ENCODE assay signal across 13 mouse cellular contexts in the genomic region with DNA sequence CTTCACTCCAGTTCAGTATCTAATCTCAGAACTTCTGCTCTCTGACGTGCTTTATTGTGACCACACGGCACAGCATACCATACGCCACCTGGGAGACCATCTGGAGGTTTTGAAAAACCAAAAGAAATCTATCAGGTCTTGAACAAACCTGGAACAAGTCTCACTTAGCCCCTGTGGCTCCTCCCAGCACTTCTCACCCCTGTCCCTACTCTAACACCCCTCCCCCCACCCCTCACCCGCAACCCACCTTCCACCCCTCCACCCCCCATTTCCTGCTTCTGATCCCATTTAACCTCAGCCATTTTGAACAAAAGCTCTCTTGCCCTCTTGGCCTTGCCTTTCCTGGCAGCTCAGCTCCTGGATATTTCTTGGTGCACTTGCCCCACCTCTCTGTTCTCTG. TPM values are rescaled to one million over a fixed set of nuclear protein-coding genes. Genes with fewer than 3 reads are reported as not detected.
DNase-seq lines count a peak whose midpoint lies in the region; ATAC-seq and TF ChIP-seq lines count a peak whose summit lies in the region.
"Had no signal": no experiment of that assay in that cellular context is flagged by ENCODE, and none has a peak within 500 bp of the region (broad histone marks: within the 10 kb centered on the region; RNA-seq: fewer than 3 reads in every experiment).

No protein-coding gene starts in this region.

- H3K4me1 ChIP-seq in kidney, adult 2 months (ENCODE audit: control insufficient read depth, insufficient read depth, low read length), result no peaks in the 10 kb centered on the region
- no peaks in the 10 kb centered on the region for H3K4me1 ChIP-seq in kidney, embryonic 16.5 days (ENCODE audit: insufficient read depth, low read length)
- peaks cover 5% of the 10 kb centered on the region; the same call in 1 of the 2 replicates for H3K4me1 ChIP-seq in forebrain, embryonic 10.5 days
- H3K4me1 ChIP-seq: hindbrain, embryonic 12.5 days; midbrain, embryonic 12.5 days; neural tube, embryonic 12.5 days had no signal

- no peak overlapping the region for H3K4me3 ChIP-seq in kidney, adult 2 months (ENCODE audit: insufficient read depth, low read depth, low read length)
- H3K4me3 ChIP-seq in kidney, embryonic 16.5 days (ENCODE audit: low read length), result no peak overlapping the region
- no peak overlapping the region for H3K4me3 ChIP-seq in forebrain, embryonic 10.5 days
- H3K4me3 ChIP-seq: hindbrain, embryonic 12.5 days; midbrain, embryonic 12.5 days; neural tube, embryonic 12.5 days had no signal

- no peak for TF ChIP-seq POLR2A in kidney, adult 2 months (IDR thresholded peaks at IDR 0.05; ENCODE audit: low read depth, low read length)

- 51% methylated on average over 4 of the region's 4 CpGs for WGBS in kidney, adult 2 months
- 50% methylated on average over 4 of the region's 4 CpGs for WGBS in kidney, embryonic 16.5 days
- WGBS in forebrain, embryonic 10.5 days, result 69% methylated on average over 4 of the region's 4 CpGs

- peak; percentile 34 for DNase-seq in kidney, adult 2 months
- DNase-seq in ES-CJ7 (ENCODE audit: low read depth, low spot score), result peak; percentile 29
- DNase-seq in thymus, postnatal 14 days, result peak; percentile 51
- DNase-seq in forebrain, embryonic 10.5 days (ENCODE audit: extremely low spot score, low spot score), result no peak
- no peak for DNase-seq in right cerebral cortex, postnatal 14 days
- DNase-seq: cerebellum, adult 11-12 months had no signal

- H3K9ac ChIP-seq in kidney, embryonic 16.5 days (replicated peaks; ENCODE audit: low read length), result no peak overlapping the region
- H3K9ac ChIP-seq: hindbrain, embryonic 12.5 days; midbrain, embryonic 12.5 days; neural tube, embryonic 12.5 days had no signal

- no peaks in the 10 kb centered on the region for H3K27me3 ChIP-seq in kidney, adult 2 months (replicated peaks; ENCODE audit: control insufficient read depth, insufficient read depth, low read length)
- H3K27me3 ChIP-seq in kidney, embryonic 16.5 days (ENCODE audit: insufficient read depth, low read length), result no peaks in the 10 kb centered on the region
- no peaks in the 10 kb centered on the region for H3K27me3 ChIP-seq in forebrain, embryonic 10.5 days (ENCODE audit: poor library complexity, severe bottlenecking)
- H3K27me3 ChIP-seq: CH12.LX; hindbrain, embryonic 12.5 days; midbrain, embryonic 12.5 days; neural tube, embryonic 12.5 days had no signal

- no peak for ATAC-seq in kidney, embryonic 16.5 days (ENCODE audit: low FRiP score, low TSS enrichment)
- peak; percentile 55 for ATAC-seq in inflammation-experienced regulatory T-cells, adult 6 months
- ATAC-seq: lung, postnatal 0 days had no signal

- H3K9me3 ChIP-seq in kidney, embryonic 16.5 days (ENCODE audit: low read length), result no peaks in the 10 kb centered on the region
- H3K9me3 ChIP-seq in forebrain, embryonic 10.5 days, result no peaks in the 10 kb centered on the region
- H3K9me3 ChIP-seq: hindbrain, embryonic 12.5 days; midbrain, embryonic 12.5 days; neural tube, embryonic 12.5 days had no signal

- no peak for TF ChIP-seq CTCF in kidney, adult 2 months (conservative IDR thresholded peaks at IDR 0.05; ENCODE audit: insufficient read depth, insufficient read length, low read depth, low read length)

- H3K4me2 ChIP-seq in kidney, embryonic 16.5 days (replicated peaks; ENCODE audit: low read depth, low read length), result no peak overlapping the region
- H3K4me2 ChIP-seq: hindbrain, embryonic 12.5 days; midbrain, embryonic 12.5 days; neural tube, embryonic 12.5 days had no signal

- no peaks in the 10 kb centered on the region for H3K36me3 ChIP-seq in kidney, adult 2 months (ENCODE audit: control insufficient read depth, insufficient read depth, low read length)
- no peaks in the 10 kb centered on the region for H3K36me3 ChIP-seq in kidney, embryonic 16.5 days (ENCODE audit: insufficient read depth, low read length)
- H3K36me3 ChIP-seq in forebrain, embryonic 10.5 days (replicated peaks), result no peaks in the 10 kb centered on the region
- H3K36me3 ChIP-seq: hindbrain, embryonic 12.5 days; midbrain, embryonic 12.5 days; neural tube, embryonic 12.5 days had no signal

- H3K27ac ChIP-seq in kidney, adult 2 months (ENCODE audit: insufficient read depth, low read depth, low read length), result no peak overlapping the region
- H3K27ac ChIP-seq in kidney, embryonic 16.5 days (ENCODE audit: low read length), result no peak overlapping the region
- no peak overlapping the region for H3K27ac ChIP-seq in forebrain, embryonic 10.5 days
- H3K27ac ChIP-seq: hindbrain, embryonic 12.5 days; midbrain, embryonic 12.5 days; neural tube, embryonic 12.5 days had no signal

RNA-seq across cellular contexts. Expression of a gene that starts 30.4 kb away (rescaled TPM):
- polyA plus RNA-seq in kidney, adult 2 months (2012; rRNA removed), result 11.9 and 21.4 TPM in 2 replicates
- polyA plus RNA-seq in kidney, embryonic 16.5 days (2015; fragmentation: Nextera tagmentation; extraction: Ambion mirVana), result 2.8 and 3.3 TPM in 2 replicates
- 100 to 1,000 TPM; 924 to 977 (median 951) TPM for polyA plus RNA-seq in inflammation-experienced regulatory T-cells, adult 6 months (2017; shearing (Covaris generic))
- 0.24 and 0.44 TPM in 2 replicates for polyA plus RNA-seq in forebrain, embryonic 10.5 days (2016; fragmentation: Nextera tagmentation; extraction: Ambion mirVana)

Comparison
In these comparisons a context has a peak if more than half of its experiments do, and no peak if none do; other contexts are left out.
1. DNase-seq: peak in kidney, adult 2 months (single experiment), ES-CJ7 (single experiment) and thymus, postnatal 14 days (single experiment); none in forebrain, embryonic 10.5 days (single experiment) and right cerebral cortex, postnatal 14 days (single experiment).
2. RNA of a gene that starts 30.4 kb away (polyA plus RNA-seq): 924 to 977 TPM in inflammation-experienced regulatory T-cells, adult 6 months; 11.9 to 21.4 TPM in kidney, adult 2 months, 2.8 to 3.3 TPM in kidney, embryonic 16.5 days and 0.24 to 0.44 TPM in forebrain, embryonic 10.5 days; every median in the first group is over 10 times any median in the second.